Mouse (Mus musculus) embryonic fibroblast, embryonic 13.5 days (primary cell): ENCODE measurements around the gene Spib.

Experiments used
- CTCF ChIP-seq: IDR thresholded peaks from 2 replicates; pipeline ENCODE4 v1.5.1; 2011; ENCODE audit warnings: mild to moderate bottlenecking, control low read depth, low read length, moderate library complexity, borderline replicate concordance; ENCODE audit not compliant: insufficient read depth
- POLR2A ChIP-seq: IDR thresholded peaks from 2 replicates; pipeline ENCODE4 v1.6.1; 2011; ENCODE audit warnings: low read depth, mild to moderate bottlenecking, control low read depth, low read length, moderate library complexity

DNA sequence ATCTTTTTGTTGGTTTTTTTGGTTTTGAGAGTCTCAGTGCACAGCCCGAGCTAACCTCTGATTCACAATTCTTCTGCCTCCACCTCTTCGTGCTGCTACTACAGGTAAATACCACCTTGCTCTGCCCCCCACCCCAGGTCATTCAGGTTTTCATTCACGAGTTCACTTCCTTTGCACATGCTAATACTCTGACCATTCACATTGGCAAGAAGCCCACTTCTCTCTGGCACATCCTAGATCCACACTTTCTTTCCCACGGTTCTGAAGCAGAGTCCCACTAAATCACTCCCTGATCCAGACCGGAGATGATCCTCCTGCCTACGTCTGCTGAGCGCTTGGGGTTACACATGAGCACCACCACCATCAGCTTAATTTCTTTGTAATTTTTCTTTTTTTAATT is 36.8 kb downstream of the Spib start:
- TF ChIP-seq POLR2A (no peak), CTCF (no peak)
